Mouse (Mus musculus): Measurements from ENCODE around the gene Cdhr5. TPM values are rescaled to one million over a fixed set of nuclear protein-coding genes. Genes with fewer than 3 reads are reported as not detected.

Gene Cdhr5
- polyA plus RNA-seq, 1 experiment, result not detected

GRCm38 (mm10) chr7:141291921-141292582, 15.5 kb upstream of the Cdhr5 start, which contains the start of gene Drd4:
Gene Drd4, plus strand, starts transcription at chr7:141292006.
- Histone ChIP-seq H3K4me3 (replicated peaks; ENCODE audit: control insufficient read depth, low read depth, low read length) (no peak within 1 kb of the TSS), H3K27ac (ENCODE audit: control insufficient read depth, insufficient read depth, low read depth, low read length, poor library complexity) (no peak within 1 kb of the TSS), H3K4me1 (ENCODE audit: control insufficient read depth, insufficient read depth, low read length) (no peaks in the 10 kb centered on the region; the same call in none of the 2 replicates)
- WGBS, result 6% methylated on average over 46 of the region's 46 CpGs
- TF ChIP-seq CTCF (IDR thresholded peaks at IDR 0.05; ENCODE audit: control insufficient read depth, insufficient read depth, low read length) (no peak), POLR2A (IDR thresholded peaks at IDR 0.05; ENCODE audit: borderline replicate concordance, control insufficient read depth, low read depth, low read length) (no peak)

- 82% methylated on average over 3 of the region's 3 CpGs for WGBS
- Histone ChIP-seq H3K4me3 (replicated peaks; ENCODE audit: control insufficient read depth, low read depth, low read length) (no peak overlapping the region), H3K4me1 (ENCODE audit: control insufficient read depth, insufficient read depth, low read length) (no peaks in the 10 kb centered on the region; the same call in 1 of the 2 replicates), H3K27ac (ENCODE audit: control insufficient read depth, insufficient read depth, low read depth, low read length, poor library complexity) (no peak overlapping the region)
- TF ChIP-seq POLR2A (IDR thresholded peaks at IDR 0.05; ENCODE audit: borderline replicate concordance, control insufficient read depth, low read depth, low read length), result no peak
- TF ChIP-seq CTCF (IDR thresholded peaks at IDR 0.05; ENCODE audit: control insufficient read depth, insufficient read depth, low read length), result no peak
These were observed 11.5 kb upstream of the Cdhr5 start for GRCm38 (mm10) chr7:141288042-141288441.

- no peak for TF ChIP-seq CTCF (IDR thresholded peaks at IDR 0.05; ENCODE audit: control insufficient read depth, insufficient read depth, low read length)
- no peak for TF ChIP-seq POLR2A (IDR thresholded peaks at IDR 0.05; ENCODE audit: borderline replicate concordance, control insufficient read depth, low read depth, low read length)
- no peaks in the 10 kb centered on the region; the same call in 1 of the 2 replicates for H3K4me1 ChIP-seq (ENCODE audit: control insufficient read depth, insufficient read depth, low read length)
- no peak overlapping the region; the same call in 1 of the 2 replicates for H3K27ac ChIP-seq (ENCODE audit: control insufficient read depth, insufficient read depth, low read depth, low read length, poor library complexity)
- H3K4me3 ChIP-seq (replicated peaks; ENCODE audit: control insufficient read depth, low read depth, low read length), result no peak overlapping the region
- WGBS, result 89% methylated on average over 4 of the region's 4 CpGs
These were observed 6.2 kb upstream of the Cdhr5 start for GRCm38 (mm10) chr7:141282756-141283155.

GRCm38 (mm10) chr7:141281442-141281841, 4.9 kb upstream of the Cdhr5 start:
- TF ChIP-seq POLR2A (IDR thresholded peaks at IDR 0.05; ENCODE audit: borderline replicate concordance, control insufficient read depth, low read depth, low read length) (no peak), CTCF (IDR thresholded peaks at IDR 0.05; ENCODE audit: control insufficient read depth, insufficient read depth, low read length) (no peak)
- Histone ChIP-seq H3K4me1 (ENCODE audit: control insufficient read depth, insufficient read depth, low read length) (no peaks in the 10 kb centered on the region; the same call in 1 of the 2 replicates), H3K4me3 (replicated peaks; ENCODE audit: control insufficient read depth, low read depth, low read length) (no peak overlapping the region), H3K27ac (ENCODE audit: control insufficient read depth, insufficient read depth, low read depth, low read length, poor library complexity) (no peak overlapping the region)
- 79% methylated on average over 6 of the region's 6 CpGs for WGBS

- Histone ChIP-seq H3K27ac (ENCODE audit: control insufficient read depth, insufficient read depth, low read depth, low read length, poor library complexity) (no peak within 1 kb of the TSS), H3K4me1 (ENCODE audit: control insufficient read depth, insufficient read depth, low read length) (no peaks in the 10 kb centered on the region; the same call in 1 of the 2 replicates), H3K4me3 (replicated peaks; ENCODE audit: control insufficient read depth, low read depth, low read length) (no peak within 1 kb of the TSS)
- 11% methylated on average over 46 of the region's 46 CpGs for WGBS
- no peak for TF ChIP-seq CTCF (IDR thresholded peaks at IDR 0.05; ENCODE audit: control insufficient read depth, insufficient read depth, low read length)
- no peak; the same call in 1 of the 2 replicates for TF ChIP-seq POLR2A (IDR thresholded peaks at IDR 0.05; ENCODE audit: borderline replicate concordance, control insufficient read depth, low read depth, low read length)
These were observed 2.4 kb upstream of the Cdhr5 start, which contains the start of gene Sct for GRCm38 (mm10) chr7:141278766-141279590. Gene Sct, minus strand, starts transcription at chr7:141279133.

GRCm38 (mm10) chr7:141277701-141278678, 1.4 kb upstream of the Cdhr5 start:
- Histone ChIP-seq H3K4me3 (replicated peaks; ENCODE audit: control insufficient read depth, low read depth, low read length) (no peak overlapping the region), H3K27ac (ENCODE audit: control insufficient read depth, insufficient read depth, low read depth, low read length, poor library complexity) (no peak overlapping the region), H3K4me1 (ENCODE audit: control insufficient read depth, insufficient read depth, low read length) (no peaks in the 10 kb centered on the region; the same call in 1 of the 2 replicates)
- WGBS, result 87% methylated on average over 11 of the region's 11 CpGs
- no peak for TF ChIP-seq CTCF (IDR thresholded peaks at IDR 0.05; ENCODE audit: control insufficient read depth, insufficient read depth, low read length)
- TF ChIP-seq POLR2A (IDR thresholded peaks at IDR 0.05; ENCODE audit: borderline replicate concordance, control insufficient read depth, low read depth, low read length), result no peak

- WGBS, result 84% methylated on average over 9 of the region's 9 CpGs
- no peak overlapping the region for H3K27ac ChIP-seq (ENCODE audit: control insufficient read depth, insufficient read depth, low read depth, low read length, poor library complexity)
- no peaks in the 10 kb centered on the region for H3K4me1 ChIP-seq (ENCODE audit: control insufficient read depth, insufficient read depth, low read length)
- TF ChIP-seq POLR2A (IDR thresholded peaks at IDR 0.05; ENCODE audit: borderline replicate concordance, control insufficient read depth, low read depth, low read length) (no peak), CTCF (IDR thresholded peaks at IDR 0.05; ENCODE audit: control insufficient read depth, insufficient read depth, low read length) (no peak)
- no peak overlapping the region for H3K4me3 ChIP-seq (replicated peaks; ENCODE audit: control insufficient read depth, low read depth, low read length)
These were observed 1.2 kb downstream of the Cdhr5 start for GRCm38 (mm10) chr7:141275356-141275755.
